Mouse (Mus musculus): ENCODE measurements around the gene Trpm5. TPM values are rescaled to one million over a fixed set of nuclear protein-coding genes. Genes with fewer than 3 reads are reported as not detected.

Trpm5 gene
- polyA plus RNA-seq, 1 experiment from 2014 or later = 1.3 TPM

- Histone ChIP-seq H3K4me3 (replicated peaks; ENCODE audit: low read depth, low read length) (no peak overlapping the region), H3K4me1 (ENCODE audit: control insufficient read depth, insufficient read depth, low read length) (no peaks in the 10 kb centered on the region), H3K27me3 (ENCODE audit: control insufficient read depth, insufficient read depth, low read length) (peaks cover 27% of the 10 kb centered on the region), H3K27ac (replicated peaks; ENCODE audit: low read depth, low read length) (no peak overlapping the region), H3K9ac (replicated peaks; ENCODE audit: low read length) (no peak overlapping the region), H3K4me2 (ENCODE audit: low read length) (no peak overlapping the region), H3K9me3 (ENCODE audit: control insufficient read depth, low read length) (peaks cover 2% of the 10 kb centered on the region; the same call in 1 of the 2 replicates), H3K36me3 (ENCODE audit: control insufficient read depth, insufficient read depth, low read length) (no peaks in the 10 kb centered on the region)
- ATAC-seq (ENCODE audit: low FRiP score, low TSS enrichment) (no peak), DNase-seq (no peak)
- WGBS = 51% methylated on average over 3 of the region's 3 CpGs
Measured at GRCm38 (mm10) chr7:143109696-143110095, 15.3 kb upstream of the Trpm5 start.

- no peak for ATAC-seq (ENCODE audit: low FRiP score, low TSS enrichment)
- 24% methylated on average over 3 of the region's 3 CpGs for WGBS
- peaks cover 27% of the 10 kb centered on the region for H3K27me3 ChIP-seq (ENCODE audit: control insufficient read depth, insufficient read depth, low read length)
Measured at GRCm38 (mm10) chr7:143108996-143109660, 14.7 kb upstream of the Trpm5 start.

GRCm38 (mm10) chr7:143108200-143108599, 13.8 kb upstream of the Trpm5 start:
- Histone ChIP-seq H3K36me3 (ENCODE audit: control insufficient read depth, insufficient read depth, low read length) (no peaks in the 10 kb centered on the region), H3K4me3 (replicated peaks; ENCODE audit: low read depth, low read length) (no peak overlapping the region), H3K27me3 (ENCODE audit: control insufficient read depth, insufficient read depth, low read length) (peaks cover 27% of the 10 kb centered on the region), H3K9ac (replicated peaks; ENCODE audit: low read length) (no peak overlapping the region), H3K27ac (replicated peaks; ENCODE audit: low read depth, low read length) (no peak overlapping the region), H3K9me3 (ENCODE audit: control insufficient read depth, low read length) (no peaks in the 10 kb centered on the region), H3K4me1 (ENCODE audit: control insufficient read depth, insufficient read depth, low read length) (no peaks in the 10 kb centered on the region), H3K4me2 (ENCODE audit: low read length) (no peak overlapping the region)
- no peak for ATAC-seq (ENCODE audit: low FRiP score, low TSS enrichment)
- 55% methylated on average over 5 of the region's 5 CpGs for WGBS
- no peak for DNase-seq

More at GRCm38 (mm10) chr7:143108996-143109660, 14.7 kb upstream of the Trpm5 start:
- no peak overlapping the region for H3K4me2 ChIP-seq (ENCODE audit: low read length)
- no peaks in the 10 kb centered on the region for H3K4me1 ChIP-seq (ENCODE audit: control insufficient read depth, insufficient read depth, low read length)
- no peaks in the 10 kb centered on the region for H3K9me3 ChIP-seq (ENCODE audit: control insufficient read depth, low read length)
- H3K36me3 ChIP-seq (ENCODE audit: control insufficient read depth, insufficient read depth, low read length) = no peaks in the 10 kb centered on the region
- no peak overlapping the region for H3K4me3 ChIP-seq (replicated peaks; ENCODE audit: low read depth, low read length)
- no peak overlapping the region for H3K9ac ChIP-seq (replicated peaks; ENCODE audit: low read length)
- no peak overlapping the region for H3K27ac ChIP-seq (replicated peaks; ENCODE audit: low read depth, low read length)
- no peak for DNase-seq

- H3K4me1 ChIP-seq (ENCODE audit: control insufficient read depth, insufficient read depth, low read length) = no peaks in the 10 kb centered on the region
- no peaks in the 10 kb centered on the region for H3K36me3 ChIP-seq (ENCODE audit: control insufficient read depth, insufficient read depth, low read length)
- peak overlapping the region; percentile 18; the same call in 1 of the 2 replicates for H3K4me3 ChIP-seq (replicated peaks; ENCODE audit: low read depth, low read length)
- H3K27ac ChIP-seq (replicated peaks; ENCODE audit: low read depth, low read length) = no peak overlapping the region
- no peak overlapping the region for H3K9ac ChIP-seq (replicated peaks; ENCODE audit: low read length)
- H3K27me3 ChIP-seq (ENCODE audit: control insufficient read depth, insufficient read depth, low read length) = peaks cover 27% of the 10 kb centered on the region
- no peak for ATAC-seq (ENCODE audit: low FRiP score, low TSS enrichment)
- no peaks in the 10 kb centered on the region for H3K9me3 ChIP-seq (ENCODE audit: control insufficient read depth, low read length)
- peak overlapping the region; percentile 40 for H3K4me2 ChIP-seq (ENCODE audit: low read length)
- WGBS = 8% methylated on average over 56 of the region's 57 CpGs
- no peak for DNase-seq
Measured at GRCm38 (mm10) chr7:143106672-143107465, 12.4 kb upstream of the Trpm5 start.

GRCm38 (mm10) chr7:143106062-143106461, 11.6 kb upstream of the Trpm5 start, which contains the start of gene Kcnq1:
Gene Kcnq1, plus strand, starts transcription at chr7:143106362.
- H3K27ac ChIP-seq (replicated peaks; ENCODE audit: low read depth, low read length) = no peak within 1 kb of the TSS
- no peaks in the 10 kb centered on the region for H3K4me1 ChIP-seq (ENCODE audit: control insufficient read depth, insufficient read depth, low read length)
- peak within 1 kb of the TSS; percentile 18; the same call in 1 of the 2 replicates for H3K4me3 ChIP-seq (replicated peaks; ENCODE audit: low read depth, low read length)
- peaks cover 27% of the 10 kb centered on the region for H3K27me3 ChIP-seq (ENCODE audit: control insufficient read depth, insufficient read depth, low read length)
- H3K9me3 ChIP-seq (ENCODE audit: control insufficient read depth, low read length) = no peaks in the 10 kb centered on the region
- peak within 1 kb of the TSS; percentile 40 for H3K4me2 ChIP-seq (ENCODE audit: low read length)
- no peaks in the 10 kb centered on the region for H3K36me3 ChIP-seq (ENCODE audit: control insufficient read depth, insufficient read depth, low read length)
- WGBS = 61% methylated on average over 4 of the region's 4 CpGs
- ATAC-seq (ENCODE audit: low FRiP score, low TSS enrichment) (no peak), DNase-seq (no peak)
- H3K9ac ChIP-seq (replicated peaks; ENCODE audit: low read length) = no peak within 1 kb of the TSS

GRCm38 (mm10) chr7:143105258-143105897, 10.9 kb upstream of the Trpm5 start:
- H3K4me2 ChIP-seq (ENCODE audit: low read length) = no peak overlapping the region
- 65% methylated on average over 11 of the region's 11 CpGs for WGBS
- peak; percentile 13 for DNase-seq
- H3K4me3 ChIP-seq (replicated peaks; ENCODE audit: low read depth, low read length) = no peak overlapping the region
- H3K27me3 ChIP-seq (ENCODE audit: control insufficient read depth, insufficient read depth, low read length) = peaks cover 27% of the 10 kb centered on the region
- H3K9me3 ChIP-seq (ENCODE audit: control insufficient read depth, low read length) = no peaks in the 10 kb centered on the region
- H3K4me1 ChIP-seq (ENCODE audit: control insufficient read depth, insufficient read depth, low read length) = no peaks in the 10 kb centered on the region
- no peaks in the 10 kb centered on the region for H3K36me3 ChIP-seq (ENCODE audit: control insufficient read depth, insufficient read depth, low read length)
- H3K9ac ChIP-seq (replicated peaks; ENCODE audit: low read length) = no peak overlapping the region
- no peak for ATAC-seq (ENCODE audit: low FRiP score, low TSS enrichment)
- no peak overlapping the region for H3K27ac ChIP-seq (replicated peaks; ENCODE audit: low read depth, low read length)

GRCm38 (mm10) chr7:143100759-143101158, 6.3 kb upstream of the Trpm5 start:
- no peaks in the 10 kb centered on the region for H3K36me3 ChIP-seq (ENCODE audit: control insufficient read depth, insufficient read depth, low read length)
- H3K9me3 ChIP-seq (ENCODE audit: control insufficient read depth, low read length) = no peaks in the 10 kb centered on the region
- H3K27ac ChIP-seq (replicated peaks; ENCODE audit: low read depth, low read length) = no peak overlapping the region
- 81% methylated on average over 4 of the region's 4 CpGs for WGBS
- no peak for DNase-seq
- H3K4me1 ChIP-seq (ENCODE audit: control insufficient read depth, insufficient read depth, low read length) = no peaks in the 10 kb centered on the region
- H3K4me3 ChIP-seq (replicated peaks; ENCODE audit: low read depth, low read length) = no peak overlapping the region
- H3K27me3 ChIP-seq (ENCODE audit: control insufficient read depth, insufficient read depth, low read length) = no peaks in the 10 kb centered on the region
- no peak overlapping the region for H3K9ac ChIP-seq (replicated peaks; ENCODE audit: low read length)
- H3K4me2 ChIP-seq (ENCODE audit: low read length) = no peak overlapping the region
- no peak for ATAC-seq (ENCODE audit: low FRiP score, low TSS enrichment)

- H3K27ac ChIP-seq (replicated peaks; ENCODE audit: low read depth, low read length) = no peak overlapping the region
- no peaks in the 10 kb centered on the region for H3K27me3 ChIP-seq (ENCODE audit: control insufficient read depth, insufficient read depth, low read length)
- no peak overlapping the region for H3K4me2 ChIP-seq (ENCODE audit: low read length)
- no peaks in the 10 kb centered on the region for H3K36me3 ChIP-seq (ENCODE audit: control insufficient read depth, insufficient read depth, low read length)
- no peaks in the 10 kb centered on the region for H3K4me1 ChIP-seq (ENCODE audit: control insufficient read depth, insufficient read depth, low read length)
- DNase-seq (no peak), ATAC-seq (ENCODE audit: low FRiP score, low TSS enrichment) (no peak)
- 43% methylated on average over 1 of the region's 1 CpGs for WGBS
- H3K9ac ChIP-seq (replicated peaks; ENCODE audit: low read length) = no peak overlapping the region
- no peaks in the 10 kb centered on the region for H3K9me3 ChIP-seq (ENCODE audit: control insufficient read depth, low read length)
- no peak overlapping the region for H3K4me3 ChIP-seq (replicated peaks; ENCODE audit: low read depth, low read length)
Measured at GRCm38 (mm10) chr7:143095554-143095907, 1.1 kb upstream of the Trpm5 start.

All from midbrain, embryonic 14.5 days (tissue).